Mouse (Mus musculus) heart, postnatal 36 days (tissue): ENCODE measurements at regions not wholly inside any gene's neighbourhood (a gene's known extent, or its start where the extent isn't known, plus 50 kb on each side); places are given as distances from the start of the nearest gene placed in this dataset.

ENCODE experiments used
- microRNA-seq, 2 experiments: library from miRNA; unstranded; fragments of <30 nt; microRNA quantifications; one replicate each; pipeline ENCODE4 v1.2.0; 2021; ENCODE audit warnings: borderline number of aligned reads in 2 of 2

Small RNA genes in the stretch of these regions (microRNA-seq; reads per million reads assigned to microRNA genes)
- gene Gm26474, result 0 reads per million in 2 experiments
